Mouse (Mus musculus): ENCODE data around the gene Lancl1. TPM values are rescaled to one million over a fixed set of nuclear protein-coding genes. Genes with fewer than 3 reads are reported as not detected.

The Lancl1 gene
- total RNA-seq, 2 experiments from 2014 or later, result 182 to 187 TPM

GRCm38 (mm10) chr1:67020637-67021161 is 18.0 kb downstream of the Lancl1 start:
- intact Hi-C loops (cut with DNase I), result no loop called here
- no peak for DNase-seq (ENCODE audit: low spot score in 2 of 2)

GRCm38 (mm10) chr1:67017101-67017870 is 21.4 kb downstream of the Lancl1 start:
- intact Hi-C loops (cut with DNase I), result no loop called here
- no peak for DNase-seq (ENCODE audit: low spot score in 2 of 2)

DNA sequence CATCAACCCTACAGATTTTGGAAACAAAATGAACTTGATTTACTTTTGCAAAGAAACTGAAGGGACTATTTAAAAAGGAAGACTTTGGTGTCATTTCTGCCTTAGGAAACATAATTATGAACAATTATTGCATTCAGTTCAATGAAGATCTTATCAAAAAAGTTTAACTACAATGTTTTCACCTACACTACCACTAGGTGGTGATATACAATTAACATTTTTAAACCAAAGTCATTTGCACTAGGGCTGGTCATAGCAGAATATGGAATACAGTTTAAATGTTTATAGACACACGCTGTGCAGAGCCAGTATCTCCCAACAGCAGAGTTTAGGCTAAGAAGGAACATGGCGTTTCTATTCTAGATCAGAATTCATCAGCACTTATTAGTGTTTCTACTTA is 24.5 kb downstream of the Lancl1 start:
- DNase-seq (ENCODE audit: low spot score in 2 of 2), result no peak
- intact Hi-C loops (cut with DNase I), result no loop called here

DNA sequence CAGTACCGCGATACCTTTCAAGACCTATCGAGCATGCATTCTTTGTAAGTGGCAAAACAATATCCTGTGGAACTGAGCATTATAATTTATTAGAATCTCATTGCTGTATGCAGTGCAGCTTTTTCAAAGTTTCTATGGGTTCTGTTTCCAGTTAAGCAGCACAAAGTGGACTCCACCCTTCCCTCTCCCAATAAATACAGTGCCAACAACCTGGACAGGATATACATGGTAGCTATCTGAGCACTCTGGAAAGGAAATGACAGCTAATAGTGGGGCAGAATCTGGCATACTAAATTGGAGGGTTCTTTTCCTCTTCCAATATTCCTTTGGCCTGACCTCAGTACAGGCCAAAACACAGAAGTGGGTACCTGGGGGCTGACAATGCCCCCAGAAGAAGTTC is 28.2 kb downstream of the Lancl1 start:
- DNase-seq (ENCODE audit: low spot score in 2 of 2), result no peak
- intact Hi-C loops (cut with DNase I), result no loop called here

DNA sequence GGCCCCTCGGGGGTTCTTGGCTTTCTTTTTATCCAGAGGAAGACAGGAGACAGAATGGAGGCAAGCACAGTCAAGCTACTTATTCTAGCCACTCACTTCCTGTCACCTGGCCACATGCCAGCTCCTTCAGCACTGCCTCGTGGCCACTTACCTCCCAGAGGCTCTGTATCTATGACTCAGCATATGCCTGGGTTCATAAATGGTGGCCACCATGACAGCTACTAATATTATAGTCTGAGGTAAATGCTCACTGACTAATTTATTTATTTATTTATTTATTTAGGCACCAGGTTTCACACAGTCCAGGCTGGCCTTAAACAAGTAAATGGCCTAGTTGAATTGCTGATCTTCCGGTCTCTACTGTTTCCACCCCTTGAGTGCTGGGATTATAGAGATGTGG is 35.0 kb downstream of the Lancl1 start:
- DNase-seq (ENCODE audit: low spot score in 2 of 2), result peak in 1 of 2 experiments; percentile 10
- intact Hi-C loops (cut with DNase I), result no loop called here

GRCm38 (mm10) chr1:67002226-67002625 is 36.4 kb downstream of the Lancl1 start:
- intact Hi-C loops (cut with DNase I), result no loop called here
- no peak for DNase-seq (ENCODE audit: low spot score in 2 of 2)

- intact Hi-C loops (cut with DNase I), result no loop called here
- no peak for DNase-seq (ENCODE audit: low spot score in 2 of 2)
Measured at GRCm38 (mm10) chr1:67001367-67001766, 37.3 kb downstream of the Lancl1 start.

DNA sequence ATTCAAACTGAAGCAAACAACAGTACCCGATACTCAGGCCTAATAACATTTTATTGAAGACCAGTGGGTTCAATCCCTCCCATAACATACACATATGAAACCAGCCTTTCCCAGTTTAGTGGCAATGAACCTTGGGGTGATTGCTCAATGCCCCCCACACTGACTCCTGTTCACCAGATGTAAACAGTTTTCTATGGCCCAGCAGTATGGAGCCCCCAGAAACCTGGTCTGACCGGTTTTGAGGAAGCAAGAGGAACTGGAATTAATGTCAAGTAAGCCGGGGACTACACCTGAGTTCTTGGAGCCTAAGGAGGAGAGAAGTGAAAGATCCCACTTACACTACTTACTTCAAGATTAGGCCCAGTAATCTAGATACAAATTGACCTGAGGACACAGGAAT is 38.2 kb downstream of the Lancl1 start:
- no peak for DNase-seq (ENCODE audit: low spot score in 2 of 2)
- intact Hi-C loops (cut with DNase I), result no loop called here

DNA sequence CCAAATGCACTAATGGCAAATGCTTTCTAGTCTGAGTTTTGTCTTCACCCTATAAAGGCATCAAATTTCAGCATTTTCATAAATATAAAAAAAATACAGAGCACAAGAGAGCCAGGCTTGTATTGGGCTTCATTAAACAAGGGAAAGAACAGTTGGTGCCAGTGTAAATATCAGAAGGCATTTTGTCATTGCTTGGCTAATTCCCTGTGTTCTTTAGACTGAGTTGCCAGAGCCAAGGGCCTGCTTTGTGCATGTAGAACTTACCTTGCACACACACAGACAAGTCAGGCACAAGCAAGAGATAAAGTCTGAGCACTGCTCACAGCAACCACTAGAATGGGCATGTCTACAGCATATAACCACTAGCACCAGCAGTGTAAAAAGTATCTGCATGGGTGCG is 40.1 kb downstream of the Lancl1 start:
- no peak for DNase-seq (ENCODE audit: low spot score in 2 of 2)
- intact Hi-C loops (cut with DNase I), result no loop called here

DNA sequence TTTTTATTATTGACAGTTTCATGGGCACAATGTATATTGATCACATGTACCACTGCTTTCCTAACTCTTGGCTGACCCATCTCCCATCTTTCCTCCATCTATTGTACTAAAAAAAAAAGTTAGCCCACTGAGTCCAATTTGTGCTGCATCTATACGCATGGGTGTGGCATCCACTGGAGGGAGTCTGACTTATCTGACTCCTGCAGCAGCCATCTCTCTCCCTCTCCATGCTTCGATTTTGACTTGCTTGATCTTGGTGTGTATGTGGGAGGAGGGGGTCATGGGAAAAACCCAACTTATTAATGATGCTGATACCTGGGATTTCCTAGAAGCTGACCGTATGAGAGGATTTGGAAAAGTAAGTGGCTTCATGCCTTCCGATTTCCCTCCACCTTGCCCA is 40.5 kb downstream of the Lancl1 start:
- intact Hi-C loops (cut with DNase I), result no loop called here
- DNase-seq (ENCODE audit: low spot score in 2 of 2), result no peak

- intact Hi-C loops (cut with DNase I), result no loop called here
Measured at GRCm38 (mm10) chr1:66996819-66997218, 41.9 kb downstream of the Lancl1 start.

GRCm38 (mm10) chr1:66992764-66993163 is 45.9 kb downstream of the Lancl1 start:
- peak in 1 of 2 experiments; percentile 47 for DNase-seq (ENCODE audit: low spot score in 2 of 2)

More at GRCm38 (mm10) chr1:66996819-66997218, 41.9 kb downstream of the Lancl1 start:
- DNase-seq (ENCODE audit: low spot score in 2 of 2), result no peak

GRCm38 (mm10) chr1:66987558-66988190 is 51.0 kb downstream of the Lancl1 start:
- no peak for DNase-seq (ENCODE audit: low spot score in 2 of 2)
- intact Hi-C loops (cut with DNase I), result no loop called here

More at GRCm38 (mm10) chr1:66992764-66993163, 45.9 kb downstream of the Lancl1 start:
- intact Hi-C loops (cut with DNase I), result loop anchor here (1.0 kb wide), 1 partner anchor 97 kb away; no protein-coding TSS in a partner anchor

GRCm38 (mm10) chr1:66985906-66986305 is 52.8 kb downstream of the Lancl1 start:
- no peak for DNase-seq (ENCODE audit: low spot score in 2 of 2)
- intact Hi-C loops (cut with DNase I), result loop anchor here (1.0 kb wide), 1 partner anchor 9 kb away; no protein-coding TSS in a partner anchor

- intact Hi-C loops (cut with DNase I), result loop anchor here (1.0 kb wide), 1 partner anchor 8 kb away; no protein-coding TSS in a partner anchor
- DNase-seq (ENCODE audit: low spot score in 2 of 2), result no peak
Measured at GRCm38 (mm10) chr1:66985129-66985698, 53.5 kb downstream of the Lancl1 start.

GRCm38 (mm10) chr1:66980129-66980528 is 58.5 kb downstream of the Lancl1 start:
- intact Hi-C loops (cut with DNase I), result no loop called here
- no peak for DNase-seq (ENCODE audit: low spot score in 2 of 2)

DNA sequence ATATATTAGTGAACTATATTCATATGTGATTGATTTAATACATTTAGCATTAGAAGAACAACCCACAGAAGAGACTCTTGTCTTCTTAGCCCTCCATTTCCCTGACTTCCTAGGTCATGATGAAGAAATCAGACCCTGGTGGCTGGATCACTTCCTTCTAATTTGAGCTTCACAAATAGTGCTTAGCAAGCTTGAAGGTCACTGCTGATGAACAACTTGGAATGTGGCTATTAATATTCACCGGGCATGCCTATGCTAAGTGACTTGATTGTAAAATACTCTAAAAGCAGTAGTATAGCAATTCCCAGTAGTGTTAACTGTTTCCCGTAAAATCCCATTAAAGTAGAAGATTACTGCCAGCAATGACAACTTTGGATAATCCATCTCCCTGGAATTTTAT is 63.2 kb downstream of the Lancl1 start:
- no peak for DNase-seq (ENCODE audit: low spot score in 2 of 2)
- intact Hi-C loops (cut with DNase I), result no loop called here

- intact Hi-C loops (cut with DNase I), result no loop called here
- no peak for DNase-seq (ENCODE audit: low spot score in 2 of 2)
Measured at GRCm38 (mm10) chr1:66964857-66965256, 73.8 kb downstream of the Lancl1 start.

- DNase-seq (ENCODE audit: low spot score in 2 of 2), result no peak
- intact Hi-C loops (cut with DNase I), result no loop called here
Measured at GRCm38 (mm10) chr1:66960536-66961243, 78.0 kb downstream of the Lancl1 start.

DNA sequence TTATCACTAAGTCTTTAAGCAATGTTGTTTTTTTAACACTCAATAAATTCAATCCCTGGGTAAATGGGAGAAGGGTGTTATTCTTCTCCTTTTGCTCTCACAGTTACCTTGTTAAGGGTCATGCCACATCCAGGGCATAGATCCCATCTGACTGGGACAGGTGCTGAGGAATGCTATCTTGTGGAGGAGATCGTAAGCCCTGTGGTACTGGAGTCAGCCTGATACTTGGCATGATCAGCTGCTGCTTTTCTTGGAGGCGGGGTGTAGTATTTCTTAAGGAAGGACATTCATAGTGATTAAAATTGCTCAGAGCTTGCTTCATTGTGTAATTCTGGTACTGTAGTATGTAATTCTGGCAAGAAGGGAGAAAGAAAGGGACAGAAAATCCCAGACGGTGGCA is 81.3 kb downstream of the Lancl1 start:
- no peak for DNase-seq (ENCODE audit: low spot score in 2 of 2)
- intact Hi-C loops (cut with DNase I), result no loop called here
